Mouse (Mus musculus): ENCODE measurements at regions not wholly inside any gene's neighbourhood (a gene's known extent, or its start where the extent isn't known, plus 50 kb on each side); places are given as distances from the start of the nearest gene placed in this dataset.

- no peak for ATAC-seq
- H3K4me1 ChIP-seq (replicated peaks; ENCODE audit: control insufficient read depth, insufficient read depth, low read length): no peaks in the 10 kb centered on the region
- H3K36me3 ChIP-seq (ENCODE audit: control insufficient read depth, insufficient read depth): no peaks in the 10 kb centered on the region
- H3K9ac ChIP-seq (replicated peaks; ENCODE audit: low read depth, low read length): no peak overlapping the region
- H3K9me3 ChIP-seq (ENCODE audit: control insufficient read depth, low read length): no peaks in the 10 kb centered on the region
- no peaks in the 10 kb centered on the region for H3K27me3 ChIP-seq (replicated peaks; ENCODE audit: control insufficient read depth, insufficient read depth, low read length)
- H3K4me2 ChIP-seq (ENCODE audit: low read length): no peak overlapping the region
- 74% methylated on average over 3 of the region's 3 CpGs for WGBS
- no peak overlapping the region for H3K4me3 ChIP-seq (replicated peaks; ENCODE audit: low read length)
- no peak overlapping the region for H3K27ac ChIP-seq (ENCODE audit: low read length)
These were observed 149.6 kb upstream of the Lrig1 start for GRCm38 (mm10) chr6:94849533-94849932.

- WGBS: 88% methylated on average over 1 of the region's 1 CpGs
- no peaks in the 10 kb centered on the region for H3K36me3 ChIP-seq (ENCODE audit: control insufficient read depth, insufficient read depth)
- no peaks in the 10 kb centered on the region for H3K27me3 ChIP-seq (replicated peaks; ENCODE audit: control insufficient read depth, insufficient read depth, low read length)
- H3K9ac ChIP-seq (replicated peaks; ENCODE audit: low read depth, low read length): no peak overlapping the region
- H3K4me2 ChIP-seq (ENCODE audit: low read length): no peak overlapping the region
- H3K27ac ChIP-seq (ENCODE audit: low read length): no peak overlapping the region
- H3K4me1 ChIP-seq (replicated peaks; ENCODE audit: control insufficient read depth, insufficient read depth, low read length): no peaks in the 10 kb centered on the region
- H3K9me3 ChIP-seq (ENCODE audit: control insufficient read depth, low read length): no peaks in the 10 kb centered on the region
- no peak overlapping the region for H3K4me3 ChIP-seq (replicated peaks; ENCODE audit: low read length)
- ATAC-seq: no peak
These were observed 148.5 kb upstream of the Lrig1 start for GRCm38 (mm10) chr6:94848437-94848836.

GRCm38 (mm10) chr6:94845821-94846220 lies 145.9 kb upstream of the Lrig1 start:
- ATAC-seq: no peak
- H3K27ac ChIP-seq (ENCODE audit: low read length): no peak overlapping the region
- H3K4me3 ChIP-seq (replicated peaks; ENCODE audit: low read length): no peak overlapping the region
- H3K4me2 ChIP-seq (ENCODE audit: low read length): no peak overlapping the region
- H3K27me3 ChIP-seq (replicated peaks; ENCODE audit: control insufficient read depth, insufficient read depth, low read length): no peaks in the 10 kb centered on the region
- no peak overlapping the region for H3K9ac ChIP-seq (replicated peaks; ENCODE audit: low read depth, low read length)
- WGBS: 49% methylated on average over 6 of the region's 6 CpGs
- H3K4me1 ChIP-seq (replicated peaks; ENCODE audit: control insufficient read depth, insufficient read depth, low read length): no peaks in the 10 kb centered on the region
- no peaks in the 10 kb centered on the region for H3K9me3 ChIP-seq (ENCODE audit: control insufficient read depth, low read length)
- H3K36me3 ChIP-seq (ENCODE audit: control insufficient read depth, insufficient read depth): no peaks in the 10 kb centered on the region

- no peak overlapping the region for H3K27ac ChIP-seq (ENCODE audit: low read length)
- H3K27me3 ChIP-seq (replicated peaks; ENCODE audit: control insufficient read depth, insufficient read depth, low read length): no peaks in the 10 kb centered on the region
- no peak for ATAC-seq
- no peaks in the 10 kb centered on the region for H3K9me3 ChIP-seq (ENCODE audit: control insufficient read depth, low read length)
- H3K9ac ChIP-seq (replicated peaks; ENCODE audit: low read depth, low read length): no peak overlapping the region
- no peaks in the 10 kb centered on the region for H3K36me3 ChIP-seq (ENCODE audit: control insufficient read depth, insufficient read depth)
- H3K4me3 ChIP-seq (replicated peaks; ENCODE audit: low read length): no peak overlapping the region
- no peak overlapping the region for H3K4me2 ChIP-seq (ENCODE audit: low read length)
- H3K4me1 ChIP-seq (replicated peaks; ENCODE audit: control insufficient read depth, insufficient read depth, low read length): no peaks in the 10 kb centered on the region
- 79% methylated on average over 9 of the region's 9 CpGs for WGBS
These were observed 142.9 kb upstream of the Lrig1 start for GRCm38 (mm10) chr6:94842856-94843255.

- Histone ChIP-seq H3K27ac (ENCODE audit: low read length) (no peak overlapping the region), H3K9ac (replicated peaks; ENCODE audit: low read depth, low read length) (no peak overlapping the region), H3K4me2 (ENCODE audit: low read length) (no peak overlapping the region), H3K4me1 (replicated peaks; ENCODE audit: control insufficient read depth, insufficient read depth, low read length) (no peaks in the 10 kb centered on the region), H3K4me3 (replicated peaks; ENCODE audit: low read length) (no peak overlapping the region), H3K36me3 (ENCODE audit: control insufficient read depth, insufficient read depth) (no peaks in the 10 kb centered on the region), H3K27me3 (replicated peaks; ENCODE audit: control insufficient read depth, insufficient read depth, low read length) (no peaks in the 10 kb centered on the region), H3K9me3 (ENCODE audit: control insufficient read depth, low read length) (no peaks in the 10 kb centered on the region)
- WGBS: 74% methylated on average over 5 of the region's 5 CpGs
- ATAC-seq: no peak
These were observed 141.9 kb upstream of the Lrig1 start for GRCm38 (mm10) chr6:94841881-94842280.

- no peaks in the 10 kb centered on the region for H3K9me3 ChIP-seq (ENCODE audit: control insufficient read depth, low read length)
- H3K4me2 ChIP-seq (ENCODE audit: low read length): no peak overlapping the region
- H3K36me3 ChIP-seq (ENCODE audit: control insufficient read depth, insufficient read depth): no peaks in the 10 kb centered on the region
- H3K9ac ChIP-seq (replicated peaks; ENCODE audit: low read depth, low read length): no peak overlapping the region
- ATAC-seq: no peak
- WGBS: 51% methylated on average over 2 of the region's 2 CpGs
- no peaks in the 10 kb centered on the region for H3K27me3 ChIP-seq (replicated peaks; ENCODE audit: control insufficient read depth, insufficient read depth, low read length)
- no peak overlapping the region for H3K4me3 ChIP-seq (replicated peaks; ENCODE audit: low read length)
- H3K4me1 ChIP-seq (replicated peaks; ENCODE audit: control insufficient read depth, insufficient read depth, low read length): no peaks in the 10 kb centered on the region
- H3K27ac ChIP-seq (ENCODE audit: low read length): no peak overlapping the region
These were observed 135.8 kb upstream of the Lrig1 start for GRCm38 (mm10) chr6:94835742-94836141.

GRCm38 (mm10) chr6:94834551-94834950 lies 134.6 kb upstream of the Lrig1 start:
- Histone ChIP-seq H3K9ac (replicated peaks; ENCODE audit: low read depth, low read length) (no peak overlapping the region), H3K9me3 (ENCODE audit: control insufficient read depth, low read length) (no peaks in the 10 kb centered on the region), H3K4me3 (replicated peaks; ENCODE audit: low read length) (no peak overlapping the region), H3K4me1 (replicated peaks; ENCODE audit: control insufficient read depth, insufficient read depth, low read length) (no peaks in the 10 kb centered on the region), H3K27me3 (replicated peaks; ENCODE audit: control insufficient read depth, insufficient read depth, low read length) (no peaks in the 10 kb centered on the region), H3K36me3 (ENCODE audit: control insufficient read depth, insufficient read depth) (no peaks in the 10 kb centered on the region), H3K4me2 (ENCODE audit: low read length) (no peak overlapping the region), H3K27ac (ENCODE audit: low read length) (no peak overlapping the region)
- WGBS: 26% methylated on average over 1 of the region's 1 CpGs
- ATAC-seq: no peak

- 85% methylated on average over 8 of the region's 8 CpGs for whole genome bisulfite sequencing
- ATAC-seq: no peak
These were observed 130.8 kb upstream of the Lrig1 start for GRCm38 (mm10) chr6:94830801-94831200.

GRCm38 (mm10) chr6:94829246-94829645 lies 129.3 kb upstream of the Lrig1 start:
- 81% methylated on average over 5 of the region's 5 CpGs for WGBS
- H3K4me2 ChIP-seq (ENCODE audit: low read length): no peak overlapping the region
- no peak overlapping the region for H3K27ac ChIP-seq (ENCODE audit: low read length)
- no peak overlapping the region for H3K4me3 ChIP-seq (replicated peaks; ENCODE audit: low read length)
- H3K4me1 ChIP-seq (replicated peaks; ENCODE audit: control insufficient read depth, insufficient read depth, low read length): no peaks in the 10 kb centered on the region
- H3K9ac ChIP-seq (replicated peaks; ENCODE audit: low read depth, low read length): no peak overlapping the region
- ATAC-seq: no peak
- no peaks in the 10 kb centered on the region for H3K27me3 ChIP-seq (replicated peaks; ENCODE audit: control insufficient read depth, insufficient read depth, low read length)
- H3K9me3 ChIP-seq (ENCODE audit: control insufficient read depth, low read length): no peaks in the 10 kb centered on the region
- H3K36me3 ChIP-seq (ENCODE audit: control insufficient read depth, insufficient read depth): no peaks in the 10 kb centered on the region

More at GRCm38 (mm10) chr6:94830801-94831200, 130.8 kb upstream of the Lrig1 start:
- Histone ChIP-seq H3K36me3 (ENCODE audit: control insufficient read depth, insufficient read depth) (no peaks in the 10 kb centered on the region), H3K27ac (ENCODE audit: low read length) (no peak overlapping the region), H3K4me2 (ENCODE audit: low read length) (no peak overlapping the region), H3K9me3 (ENCODE audit: control insufficient read depth, low read length) (no peaks in the 10 kb centered on the region), H3K4me3 (replicated peaks; ENCODE audit: low read length) (no peak overlapping the region), H3K9ac (replicated peaks; ENCODE audit: low read depth, low read length) (no peak overlapping the region), H3K27me3 (replicated peaks; ENCODE audit: control insufficient read depth, insufficient read depth, low read length) (no peaks in the 10 kb centered on the region), H3K4me1 (replicated peaks; ENCODE audit: control insufficient read depth, insufficient read depth, low read length) (no peaks in the 10 kb centered on the region)

GRCm38 (mm10) chr6:94826656-94827055 lies 126.7 kb upstream of the Lrig1 start:
- ATAC-seq: no peak
- Histone ChIP-seq H3K9me3 (ENCODE audit: control insufficient read depth, low read length) (no peaks in the 10 kb centered on the region), H3K9ac (replicated peaks; ENCODE audit: low read depth, low read length) (no peak overlapping the region), H3K27ac (ENCODE audit: low read length) (no peak overlapping the region), H3K36me3 (ENCODE audit: control insufficient read depth, insufficient read depth) (no peaks in the 10 kb centered on the region), H3K4me1 (replicated peaks; ENCODE audit: control insufficient read depth, insufficient read depth, low read length) (no peaks in the 10 kb centered on the region), H3K4me2 (ENCODE audit: low read length) (no peak overlapping the region), H3K4me3 (replicated peaks; ENCODE audit: low read length) (no peak overlapping the region), H3K27me3 (replicated peaks; ENCODE audit: control insufficient read depth, insufficient read depth, low read length) (no peaks in the 10 kb centered on the region)
- 73% methylated on average over 2 of the region's 2 CpGs for WGBS

Data from forebrain, embryonic 16.5 days (tissue).